Mouse (Mus musculus) E14TG2a.4 (cell line): ENCODE data around the gene Ppp2r2d.

ENCODE experiments used
- CTCF ChIP-seq: conservative IDR thresholded peaks from 2 replicates; pipeline ENCODE4 v1.5.1; 2014; ENCODE audit warnings: low read length
- NANOG ChIP-seq: IDR thresholded peaks from 2 replicates; pipeline ENCODE4 v1.6.1; 2014; ENCODE audit warnings: borderline replicate concordance, low read length, mixed read lengths

DNA sequence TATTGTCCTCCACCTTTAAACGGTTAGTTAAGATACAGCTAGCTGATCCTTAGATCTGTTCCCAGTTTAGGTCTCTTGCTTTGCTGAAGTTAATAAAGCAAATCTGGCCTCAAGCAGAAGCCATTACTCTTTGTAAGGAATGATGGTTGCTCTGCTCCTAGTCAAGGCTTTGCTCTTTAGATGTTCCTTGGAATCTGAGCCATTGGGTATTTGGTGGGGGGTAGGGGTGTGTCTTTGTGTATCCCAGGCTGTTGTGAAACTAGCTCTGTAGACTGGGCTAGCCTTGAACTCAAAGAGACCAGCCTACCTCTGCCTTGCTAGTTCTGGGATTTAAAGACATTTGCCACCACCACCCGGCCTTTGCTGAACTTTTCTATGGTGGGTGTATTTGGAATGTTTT lies 8.3 kb downstream of the Ppp2r2d start:
- no peak for TF ChIP-seq CTCF
- no peak for TF ChIP-seq NANOG
